Mouse (Mus musculus) heart, embryonic 11.5 days (tissue): ENCODE results near the gene Gm21304. TPM values are rescaled to one million over a fixed set of nuclear protein-coding genes. Genes with fewer than 3 reads are reported as not detected.

Experiments used
- ATAC-seq: fragments of 200-750 bp; cut with Nextera tagmentation; replicated peaks from 2 replicates; pipeline ENCODE4 v1.8.0; 2017; ENCODE audit warnings: moderate library complexity; ENCODE audit not compliant: insufficient number of reproducible peaks, low FRiP score, low TSS enrichment
- H3K27ac ChIP-seq: fragments of 300-500 bp; sonication (generic); 2 replicates; pipeline ENCODE4 v1.5.1; 2014; ENCODE audit warnings: mild to moderate bottlenecking, low read depth, low read length
- H3K27me3 ChIP-seq: fragments of 300-500 bp; sonication (generic); 2 replicates; pipeline ENCODE4 v1.6.1; 2014; ENCODE audit warnings: mild to moderate bottlenecking, low read length, mixed read lengths; ENCODE audit not compliant: control insufficient read depth, insufficient read depth
- H3K36me3 ChIP-seq: fragments of 300-500 bp; sonication (generic); 2 replicates; pipeline ENCODE4 v1.6.1; 2014; ENCODE audit warnings: mild to moderate bottlenecking, low read length, moderate library complexity, mixed read lengths; ENCODE audit not compliant: control insufficient read depth, insufficient read depth
- H3K4me1 ChIP-seq: fragments of 300-500 bp; sonication (generic); 2 replicates; pipeline ENCODE4 v1.6.1; 2014; ENCODE audit warnings: low read length; ENCODE audit not compliant: control insufficient read depth, insufficient read depth
- H3K4me2 ChIP-seq: fragments of 300-500 bp; sonication (generic); 2 replicates; pipeline ENCODE4 v1.6.1; 2014; ENCODE audit warnings: mild to moderate bottlenecking, moderate library complexity
- H3K4me3 ChIP-seq: fragments of 300-500 bp; sonication (generic); 2 replicates; pipeline ENCODE4 v1.5.1; 2014; ENCODE audit warnings: low read depth, low read length
- H3K9ac ChIP-seq: fragments of 300-500 bp; sonication (generic); 2 replicates; pipeline ENCODE4 v1.6.1; 2014; ENCODE audit warnings: mild to moderate bottlenecking, low read depth, low read length, moderate library complexity
- H3K9me3 ChIP-seq: fragments of 300-500 bp; sonication (generic); replicated peaks from 2 replicates; pipeline ENCODE4 v1.6.1; 2016; ENCODE audit warnings: low read length; ENCODE audit not compliant: control insufficient read depth
- WGBS: fragments of 180-500 bp; shearing (Covaris S2); extraction: QIAGEN DNeasy Blood & Tissue Kit; methylation state at CpG from one replicate; pipeline ENCODE4 v1.1.7; 2014; ENCODE audit not compliant: insufficient replicate concordance; 5-methylcytosine and 5-hydroxymethylcytosine counted together
- polyA plus RNA-seq: library from polyadenylated mRNA; unstranded; fragments of >200 nt; fragmentation: Nextera tagmentation; extraction: Ambion mirVana; gene quantifications from 2 replicates; pipeline ENCODE4 v1.2.1, GENCODE M21; 2014

Gene Gm21304
- polyA plus RNA-seq, 1 experiment from 2014 or later = not detected

DNA sequence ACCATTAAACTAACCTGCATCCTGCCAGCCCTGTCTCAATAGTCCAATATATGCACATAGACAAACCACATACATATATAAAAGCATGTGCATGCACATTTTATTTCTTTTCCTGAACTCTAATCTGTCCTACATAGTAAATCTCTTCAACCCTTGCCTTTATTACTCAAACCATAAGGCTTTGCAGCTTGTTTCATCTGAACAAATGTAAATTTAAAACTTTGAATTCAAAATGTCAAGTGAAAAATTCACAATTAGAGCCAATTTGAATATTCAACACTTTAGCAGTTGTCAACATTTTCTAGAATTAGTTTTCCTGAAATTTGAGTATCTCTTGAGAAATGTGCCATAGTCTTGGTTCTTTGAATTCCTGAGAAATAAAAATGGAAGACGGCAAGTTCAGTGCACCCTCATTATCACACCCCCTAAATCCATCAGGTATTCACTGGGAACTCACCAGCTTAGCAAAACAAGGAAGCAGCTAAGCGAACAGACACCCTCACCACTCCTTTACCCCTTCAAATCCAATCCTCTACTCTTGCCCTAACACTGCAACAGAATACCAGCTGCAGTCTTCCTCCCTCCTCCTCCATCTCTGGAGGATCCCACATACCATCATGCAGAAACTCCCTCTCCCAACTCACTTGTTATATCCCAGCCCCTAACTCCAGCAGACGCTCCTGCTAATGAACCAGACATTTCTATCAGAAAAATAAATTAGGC is 42.1 kb downstream of the Gm21304 start:
- Histone ChIP-seq H3K27ac (no peak overlapping the region), H3K4me1 (no peaks in the 10 kb centered on the region), H3K4me2 (no peak overlapping the region), H3K9me3 (no peaks in the 10 kb centered on the region), H3K9ac (no peak overlapping the region), H3K36me3 (no peaks in the 10 kb centered on the region), H3K27me3 (no peaks in the 10 kb centered on the region), H3K4me3 (no peak overlapping the region)
- WGBS = 60% methylated on average over 3 of the region's 3 CpGs
- ATAC-seq = no peak

- no peak overlapping the region for H3K4me3 ChIP-seq
Observed at GRCm38 (mm10) chr10:104214527-104214926, 46.2 kb downstream of the Gm21304 start.

More at GRCm38 (mm10) chr10:104214527-104214926, 46.2 kb downstream of the Gm21304 start:
- H3K27ac ChIP-seq = no peak overlapping the region
- H3K9me3 ChIP-seq = no peaks in the 10 kb centered on the region
- H3K36me3 ChIP-seq = no peaks in the 10 kb centered on the region
- no peaks in the 10 kb centered on the region for H3K4me1 ChIP-seq
- WGBS = 92% methylated on average over 5 of the region's 5 CpGs
- no peak for ATAC-seq
- no peak overlapping the region for H3K4me2 ChIP-seq
- H3K27me3 ChIP-seq = no peaks in the 10 kb centered on the region
- H3K9ac ChIP-seq = no peak overlapping the region

Other genes with a start within 250 kb of the Gm21304 start
- not detected in 2 replicates for gene Gm21293, start 25.5 kb upstream of the Gm21304 start, polyA plus RNA-seq
- not detected in 2 replicates for gene Gm6763, start 17.0 kb upstream of the Gm21304 start, polyA plus RNA-seq
- not detected in 2 replicates for gene Gm8764, start 8.5 kb upstream of the Gm21304 start, polyA plus RNA-seq
- gene Gm21312, start 8.5 kb downstream of the Gm21304 start, polyA plus RNA-seq = not detected in 2 replicates
- gene Gm20765, start 17.0 kb downstream of the Gm21304 start, polyA plus RNA-seq = not detected in 2 replicates
- not detected in 2 replicates for gene Gm4340, start 25.5 kb downstream of the Gm21304 start, polyA plus RNA-seq